Mouse (Mus musculus): ENCODE data around the gene Chst10.

DNA sequence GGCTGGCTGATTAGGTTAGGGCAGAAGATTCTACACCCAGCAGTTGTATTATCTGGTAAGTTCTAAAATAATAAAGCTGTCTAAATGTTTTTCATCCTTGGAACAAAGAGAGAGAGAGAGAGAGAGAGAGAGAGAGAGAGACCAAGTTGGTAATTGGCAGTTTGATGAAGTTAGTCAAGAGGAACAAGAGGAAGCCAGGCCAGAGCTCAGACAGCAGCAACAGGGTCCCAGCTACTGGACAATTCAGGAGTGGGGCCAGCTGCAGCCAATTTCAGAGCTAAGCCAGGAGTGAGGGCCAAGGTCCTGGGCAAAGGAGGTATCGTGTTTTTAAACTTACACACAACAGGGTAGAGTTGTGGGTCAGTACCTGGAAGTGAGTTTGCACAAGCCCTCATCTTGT lies 55.1 kb downstream of the Chst10 start:
- TF ChIP-seq CTCF (conservative IDR thresholded peaks at IDR 0.05; ENCODE audit: insufficient read depth, insufficient read length, low read depth, low read length) (no peak), POLR2A (IDR thresholded peaks at IDR 0.05; ENCODE audit: low read depth, low read length) (no peak)
